Mouse (Mus musculus): ENCODE data around the gene Prnd.

DNA sequence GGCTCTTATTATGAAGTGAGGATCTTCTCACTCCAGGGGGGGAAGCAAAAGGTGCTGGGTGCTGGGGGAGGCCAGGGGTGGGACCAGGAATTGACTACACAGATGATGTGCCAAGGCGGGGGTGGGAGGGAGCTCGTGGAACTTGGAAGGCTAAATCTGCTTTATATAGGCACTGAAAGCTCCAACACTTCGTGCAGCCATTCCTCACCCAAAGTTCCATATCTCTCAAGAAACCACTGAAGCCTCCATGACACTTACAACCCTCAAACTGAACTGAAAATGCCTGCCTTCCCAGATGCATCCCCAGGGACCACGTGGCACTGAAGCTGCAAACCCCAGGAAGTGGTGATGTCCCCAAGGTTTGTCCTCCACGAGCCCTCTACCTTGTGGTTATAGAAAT, 53.3 kb downstream of the Prnd start:
- no peak for TF ChIP-seq CTCF (IDR thresholded peaks at IDR 0.05; ENCODE audit: low read depth, low read length)
- no peak for TF ChIP-seq POLR2A (IDR thresholded peaks at IDR 0.05; ENCODE audit: insufficient read depth, low read length)

All from ES-Bruce4 (cell line).